Mouse (Mus musculus): ENCODE measurements around the gene Pknox2. TPM values are rescaled to one million over a fixed set of nuclear protein-coding genes. Genes with fewer than 3 reads are reported as not detected.

Gene Pknox2
- polyA plus RNA-seq, 1 experiment from 2014 or later: 0.09 TPM

DNA sequence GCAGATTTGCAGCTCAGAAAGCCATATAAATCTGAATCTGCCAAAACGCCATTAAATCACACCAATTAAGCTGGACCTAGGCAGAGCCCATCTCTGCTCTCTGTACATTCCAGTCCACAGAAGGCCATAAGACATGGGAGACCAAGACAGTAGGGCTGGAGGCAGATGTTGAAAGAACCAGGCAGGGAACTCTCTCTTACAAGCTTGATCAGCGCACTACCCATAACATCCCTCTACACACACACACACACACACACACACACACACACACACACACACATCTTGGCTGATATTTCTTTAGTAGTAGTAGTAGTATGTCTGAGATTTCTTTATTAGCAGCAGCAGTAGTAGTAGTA lies 70.2 kb downstream of the Pknox2 start:
- ChIA-PET POLR2A (no interaction called here), CTCF (no interaction called here)
- peaks cover 17% of the 10 kb centered on the region for H3K27me3 ChIP-seq
- DNase-seq (ENCODE audit: low read depth, low spot score): no peak
- ATAC-seq: no peak
- TF ChIP-seq CTCF (IDR thresholded peaks at IDR 0.05): no peak
- in situ Hi-C loops (cut with MboI; ENCODE audit: low pct_unique_long_range_greater_than_20kb): no loop called here

DNA sequence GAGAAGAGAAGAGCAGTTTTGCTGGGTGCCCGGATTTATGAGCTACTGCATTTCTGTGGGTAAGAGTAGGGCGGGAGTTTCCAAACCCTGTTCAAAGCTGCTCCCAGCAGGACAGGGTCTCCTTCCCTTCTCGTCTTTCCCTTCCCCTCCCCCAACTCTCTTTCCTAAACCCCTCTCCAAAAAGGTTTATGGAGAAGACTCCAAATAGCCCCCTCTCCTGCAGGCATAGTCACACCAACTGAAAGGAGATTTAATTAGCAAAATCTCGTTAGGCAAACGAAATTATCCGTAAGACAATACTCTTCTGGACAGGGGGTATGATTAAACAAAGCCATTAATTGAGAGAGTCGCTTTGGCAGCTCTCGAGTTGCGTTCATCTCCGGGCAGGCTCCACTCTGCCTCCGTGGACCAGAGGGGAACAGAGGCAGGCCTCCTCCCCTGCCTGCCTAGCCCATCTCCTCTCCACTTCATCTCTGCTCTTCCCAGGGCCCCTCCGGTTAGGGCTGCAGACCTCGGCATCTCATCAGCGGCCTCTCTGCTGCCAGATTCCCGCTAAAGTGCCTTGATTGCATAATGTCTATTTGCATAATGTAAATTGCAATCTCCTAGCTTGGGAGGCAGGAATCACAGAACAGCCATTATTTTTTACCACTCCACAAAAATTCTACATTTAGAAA lies 70.7 kb downstream of the Pknox2 start:
- in situ Hi-C loops (cut with MboI; ENCODE audit: low pct_unique_long_range_greater_than_20kb): no loop called here
- no peak for ATAC-seq
- CTCF ChIA-PET: no interaction called here
- DNase-seq (ENCODE audit: low read depth, low spot score): no peak
- peaks cover 20% of the 10 kb centered on the region for H3K27me3 ChIP-seq
- POLR2A ChIA-PET: no interaction called here
- TF ChIP-seq CTCF (IDR thresholded peaks at IDR 0.05): no peak

DNA sequence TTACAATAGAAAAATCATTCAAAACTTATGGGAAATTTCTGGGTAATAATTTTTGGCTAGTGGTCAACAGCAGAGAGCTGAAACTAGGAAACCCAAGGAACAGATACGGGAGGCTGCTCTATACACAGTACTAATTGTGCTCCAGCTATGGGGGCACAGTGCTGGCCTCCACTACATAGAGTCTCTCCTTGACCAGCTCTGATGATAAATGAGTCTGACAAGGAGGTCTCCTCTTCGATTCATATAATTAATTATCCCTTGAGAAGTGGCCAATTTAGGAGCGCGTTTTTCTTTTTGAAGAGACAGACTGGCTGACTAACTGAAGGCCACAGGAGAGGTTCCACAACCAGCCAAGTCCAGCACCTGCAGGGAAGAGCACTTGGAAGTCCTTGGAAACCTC lies 71.3 kb downstream of the Pknox2 start:
- no peak for DNase-seq (ENCODE audit: low read depth, low spot score)
- ChIA-PET CTCF (no interaction called here), POLR2A (no interaction called here)

DNA sequence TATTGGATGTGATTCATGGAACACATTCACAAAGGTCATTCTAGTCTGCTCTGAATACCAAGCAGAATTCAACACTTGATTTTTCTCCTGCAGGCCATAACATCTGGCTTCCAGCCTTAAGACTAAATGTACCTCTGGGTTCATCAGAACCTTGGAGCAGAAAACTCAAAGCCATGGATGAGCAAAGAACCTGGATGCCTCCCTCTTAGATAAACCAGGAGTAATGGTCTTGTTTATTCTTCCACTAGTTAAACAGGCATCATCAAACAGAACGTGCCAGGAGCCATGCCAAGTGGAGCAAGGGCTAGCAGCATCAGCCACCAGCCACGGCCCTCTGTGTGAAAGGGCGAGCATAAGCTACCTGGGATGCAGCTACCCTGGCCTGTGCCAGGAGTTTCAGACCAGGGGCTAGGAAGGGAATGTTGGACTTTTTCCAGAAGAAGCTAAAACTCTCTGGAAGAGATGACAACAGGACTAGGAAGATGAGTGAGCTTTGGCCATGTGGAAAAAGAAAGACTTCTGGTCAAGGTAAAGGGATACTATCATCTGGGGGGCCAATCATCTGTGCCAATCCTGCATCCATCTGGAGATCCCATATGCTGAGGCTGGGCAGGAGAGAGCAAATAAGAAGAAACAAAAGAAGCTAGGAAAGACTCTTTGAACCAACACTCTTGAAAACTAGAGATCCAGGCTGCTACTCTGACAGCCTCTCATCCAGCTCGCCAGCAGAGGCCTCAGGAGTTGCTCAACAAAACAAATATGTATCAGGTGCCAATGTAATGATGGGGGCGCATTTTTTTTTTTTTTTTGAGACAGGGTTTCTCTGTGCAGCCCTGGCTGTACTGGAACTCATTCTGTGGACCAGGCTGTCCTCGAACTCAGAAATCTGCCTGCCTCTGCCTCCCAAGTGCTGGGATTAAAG lies 77.6 kb downstream of the Pknox2 start:
- peaks cover 39% of the 10 kb centered on the region for H3K27me3 ChIP-seq
- no peak for ATAC-seq
- ChIA-PET CTCF (no interaction called here), POLR2A (no interaction called here)
- no peak for TF ChIP-seq CTCF (IDR thresholded peaks at IDR 0.05)
- in situ Hi-C loops (cut with MboI; ENCODE audit: low pct_unique_long_range_greater_than_20kb): no loop called here
- no peak for DNase-seq (ENCODE audit: low read depth, low spot score)

More for the DNA sequence above, 71.3 kb downstream of the Pknox2 start:
- ATAC-seq: no peak
- peaks cover 22% of the 10 kb centered on the region for H3K27me3 ChIP-seq
- in situ Hi-C loops (cut with MboI; ENCODE audit: low pct_unique_long_range_greater_than_20kb): no loop called here
- no peak for TF ChIP-seq CTCF (IDR thresholded peaks at IDR 0.05)

DNA sequence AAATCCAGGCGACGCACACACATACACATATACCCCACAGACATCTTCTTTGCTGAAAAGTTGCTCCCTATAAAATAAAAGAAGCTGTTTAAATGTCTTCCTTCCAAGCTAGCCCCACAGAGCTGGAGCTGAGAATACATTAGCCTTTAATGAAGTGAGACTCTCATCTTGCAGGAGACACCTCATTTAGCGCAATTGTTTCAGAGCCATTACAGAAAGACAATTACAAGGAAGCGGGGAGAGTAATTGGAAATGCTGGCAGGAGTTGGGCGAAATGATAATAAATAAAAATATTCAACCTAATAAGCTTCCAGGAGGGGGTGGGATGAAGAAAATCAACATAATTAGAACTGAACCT lies 79.8 kb downstream of the Pknox2 start:
- DNase-seq (ENCODE audit: low read depth, low spot score) (no peak), ATAC-seq (no peak)
- no peak for TF ChIP-seq CTCF (IDR thresholded peaks at IDR 0.05)
- H3K27me3 ChIP-seq: peaks cover 45% of the 10 kb centered on the region
- ChIA-PET POLR2A (interaction anchor here (1.3 kb wide), 1 partner anchor 35 kb away, joined by 3 read pairs; no protein-coding TSS in a partner anchor), CTCF (no interaction called here)
- in situ Hi-C loops (cut with MboI; ENCODE audit: low pct_unique_long_range_greater_than_20kb): no loop called here

DNA sequence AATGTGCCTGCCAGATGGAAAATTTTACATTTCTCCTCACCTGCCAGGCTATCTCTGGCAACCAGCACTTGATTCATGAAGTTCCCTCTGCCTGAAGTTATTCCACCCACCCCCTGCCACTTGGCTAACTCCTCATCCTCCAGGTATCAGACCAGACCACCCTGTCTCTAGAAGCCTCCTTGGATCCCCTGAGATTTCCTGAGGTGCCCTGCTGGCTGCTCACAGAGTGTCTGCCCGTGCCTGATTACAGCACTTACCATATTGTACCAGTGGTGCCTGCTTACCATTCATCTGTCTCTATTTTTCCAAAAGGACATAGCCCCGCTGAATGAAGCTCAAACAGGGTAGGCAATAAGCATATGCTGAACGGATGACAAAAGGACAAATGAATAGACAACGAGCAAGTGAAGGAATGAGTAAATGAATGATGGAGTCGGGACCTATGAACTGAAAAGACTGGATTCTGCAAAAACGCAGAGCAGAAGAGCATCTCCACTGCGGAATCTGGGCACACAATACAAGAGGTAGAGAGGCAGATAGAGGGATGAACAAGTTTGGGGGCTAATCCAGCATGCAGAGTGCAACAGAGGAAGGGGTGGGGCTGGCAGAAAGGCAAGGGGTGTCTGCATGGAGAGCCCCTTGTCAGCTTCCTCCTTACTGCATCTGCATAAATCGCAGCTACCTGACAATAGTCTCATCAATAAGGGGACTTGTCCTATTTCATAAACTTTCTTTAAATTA lies 80.3 kb downstream of the Pknox2 start:
- no peak for TF ChIP-seq CTCF (IDR thresholded peaks at IDR 0.05)
- ChIA-PET CTCF (no interaction called here), POLR2A (interaction anchor here (1.3 kb wide), 1 partner anchor 36 kb away, joined by 3 read pairs; no protein-coding TSS in a partner anchor)
- peaks cover 45% of the 10 kb centered on the region for H3K27me3 ChIP-seq
- no peak for ATAC-seq
- in situ Hi-C loops (cut with MboI; ENCODE audit: low pct_unique_long_range_greater_than_20kb): no loop called here
- DNase-seq (ENCODE audit: low read depth, low spot score): no peak

DNA sequence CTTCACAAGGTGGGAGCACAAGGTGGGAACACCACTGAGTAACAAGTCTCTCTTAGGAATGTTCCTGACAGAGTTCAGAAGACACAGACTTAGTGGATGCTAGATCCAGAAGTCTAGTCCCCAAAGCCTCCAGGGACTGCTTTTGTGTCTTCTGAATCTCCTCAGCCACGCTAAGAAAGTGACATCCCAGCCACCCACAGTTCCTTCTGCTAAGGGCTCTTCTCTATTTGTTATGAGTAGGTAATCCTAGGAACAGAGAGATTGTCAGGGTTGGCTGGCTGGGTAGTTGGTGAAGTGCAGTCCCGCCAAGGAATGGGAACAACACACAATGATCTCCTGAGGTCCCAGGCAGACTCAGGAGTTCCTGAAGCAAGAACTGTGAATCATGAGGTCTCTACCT lies 85.6 kb downstream of the Pknox2 start:
- CTCF ChIA-PET: no interaction called here
- DNase-seq (ENCODE audit: low read depth, low spot score) (no peak), ATAC-seq (no peak)
- POLR2A ChIA-PET: no interaction called here
- in situ Hi-C loops (cut with MboI; ENCODE audit: low pct_unique_long_range_greater_than_20kb): no loop called here
- peaks cover 50% of the 10 kb centered on the region for H3K27me3 ChIP-seq
- TF ChIP-seq CTCF (IDR thresholded peaks at IDR 0.05): no peak

DNA sequence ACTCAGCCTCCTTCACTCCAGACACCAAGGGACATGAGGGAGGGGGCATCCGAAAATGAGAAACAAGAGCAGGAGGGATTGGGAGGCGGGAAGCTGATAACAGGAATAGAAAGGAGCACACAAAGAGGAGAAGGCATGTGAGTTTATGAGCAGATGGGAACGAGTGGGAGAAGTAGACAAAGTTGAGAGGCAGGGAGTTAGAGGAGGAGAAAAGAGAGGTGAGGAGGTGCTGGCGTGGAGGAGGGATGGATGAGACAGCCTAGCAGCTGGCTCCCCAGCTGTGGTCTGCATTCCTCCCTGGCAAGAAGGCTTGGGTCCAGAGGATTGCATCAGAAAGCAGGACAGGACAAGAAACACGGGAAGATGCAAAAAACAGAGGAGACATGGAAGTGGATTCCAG lies 92.5 kb downstream of the Pknox2 start:
- CTCF ChIA-PET: no interaction called here
- no peak for DNase-seq (ENCODE audit: low read depth, low spot score)
- peaks cover 22% of the 10 kb centered on the region for H3K27me3 ChIP-seq
- in situ Hi-C loops (cut with MboI; ENCODE audit: low pct_unique_long_range_greater_than_20kb): no loop called here
- no peak for ATAC-seq
- POLR2A ChIA-PET: no interaction called here
- TF ChIP-seq CTCF (IDR thresholded peaks at IDR 0.05): no peak

DNA sequence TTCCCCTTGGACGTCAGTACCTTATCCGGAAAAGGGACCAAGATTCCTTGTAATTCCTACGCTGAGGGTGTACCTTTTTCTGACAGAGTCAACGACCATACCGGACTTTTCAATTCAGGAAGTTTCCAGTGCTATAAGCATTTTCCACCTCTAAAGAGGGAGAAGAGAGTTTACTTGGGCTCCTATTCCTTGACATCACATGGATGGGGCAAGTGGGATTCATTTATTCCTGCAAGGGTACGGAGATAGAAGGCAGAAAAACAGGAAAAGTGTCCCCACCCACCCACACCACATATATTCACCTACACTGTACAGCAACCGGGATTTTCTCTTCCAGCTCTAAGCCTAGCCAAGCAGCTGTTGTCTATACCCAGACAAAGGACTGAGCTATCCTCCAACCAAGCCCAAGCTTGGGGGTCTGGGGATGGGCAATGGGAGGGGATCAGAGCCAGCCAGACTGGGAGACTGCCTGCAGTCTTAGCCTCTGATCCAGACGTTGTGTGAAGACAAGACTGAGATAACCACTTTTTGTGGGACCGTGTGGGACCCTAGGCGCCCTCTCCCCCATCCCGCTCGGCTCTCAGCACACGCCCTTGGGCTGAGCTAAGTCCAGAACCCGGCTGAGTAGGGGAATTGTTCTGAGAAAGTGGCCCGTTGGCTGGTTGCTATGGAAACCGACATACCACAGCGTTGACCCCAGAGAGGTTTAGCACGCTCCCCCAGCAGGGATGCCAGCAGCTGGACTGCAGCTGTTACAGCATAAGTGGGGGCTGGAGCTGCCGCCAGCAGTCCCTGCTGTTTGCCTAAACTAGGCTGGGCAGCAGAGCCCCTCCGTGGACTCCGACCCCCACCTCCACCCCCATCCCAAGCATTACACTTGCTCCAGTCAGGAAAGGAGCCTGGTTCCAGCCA lies 93.3 kb downstream of the Pknox2 start:
- ATAC-seq (no peak), DNase-seq (ENCODE audit: low read depth, low spot score) (no peak)
- in situ Hi-C loops (cut with MboI; ENCODE audit: low pct_unique_long_range_greater_than_20kb): no loop called here
- ChIA-PET CTCF (no interaction called here), POLR2A (no interaction called here)
- TF ChIP-seq CTCF (IDR thresholded peaks at IDR 0.05): no peak
- peaks cover 20% of the 10 kb centered on the region for H3K27me3 ChIP-seq

DNA sequence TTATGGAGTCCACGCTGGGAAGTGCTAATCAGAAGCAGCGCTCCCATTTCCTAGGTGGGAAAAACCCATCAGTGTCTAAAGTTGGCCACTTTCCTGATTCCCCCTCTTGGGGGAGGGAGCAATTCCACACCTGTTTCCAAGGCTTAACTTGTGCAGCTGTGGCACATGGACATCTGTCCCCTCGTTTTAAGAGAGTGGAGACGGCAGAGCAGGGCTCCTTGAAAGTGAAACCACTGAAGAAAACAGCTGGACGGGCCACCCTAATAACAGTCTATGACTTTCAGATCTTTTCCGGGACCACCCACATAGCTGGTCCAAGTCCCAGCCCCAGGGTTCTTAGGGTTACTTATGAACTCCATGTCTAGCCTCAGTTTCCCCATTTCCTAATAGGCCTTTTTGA lies 94.2 kb downstream of the Pknox2 start:
- DNase-seq (ENCODE audit: low read depth, low spot score) (no peak), ATAC-seq (no peak)
- TF ChIP-seq CTCF (IDR thresholded peaks at IDR 0.05): no peak
- ChIA-PET CTCF (interaction anchor here (1.1 kb wide), 1 partner anchor 10 kb away, joined by 3 read pairs; no protein-coding TSS in a partner anchor), POLR2A (no interaction called here)
- in situ Hi-C loops (cut with MboI; ENCODE audit: low pct_unique_long_range_greater_than_20kb): no loop called here
- H3K27me3 ChIP-seq: peaks cover 17% of the 10 kb centered on the region
